Mouse (Mus musculus) kidney, adult 2 months (tissue): ENCODE measurements around the gene Dcakd.

Experiments used
- CTCF ChIP-seq: fragments of 200-500 bp; conservative IDR thresholded peaks from 2 replicates; pipeline ENCODE4 v1.5.1; 2011; ENCODE audit warnings: low read depth, mild to moderate bottlenecking, control low read depth, low read length, moderate library complexity, mixed read lengths; ENCODE audit not compliant: insufficient read depth, insufficient read length
- POLR2A ChIP-seq: fragments of 200-500 bp; IDR thresholded peaks from one replicate; pipeline ENCODE4 v1.6.1; 2011; ENCODE audit warnings: low read depth, low read length, control low read depth

GRCm38 (mm10) chr11:103046286-103046685, 18.2 kb upstream of the Dcakd start:
- TF ChIP-seq CTCF = no peak
- no peak for TF ChIP-seq POLR2A
